Comparison of ENCODE assay signal across 8 mouse cellular contexts in genomic region chr2:165878021-165878585, GRCm38 (mm10). TPM values are rescaled to one million over a fixed set of nuclear protein-coding genes. Genes with fewer than 3 reads are reported as not detected.
DNase-seq lines count a peak whose midpoint lies in the region; ATAC-seq lines count a peak whose summit lies in the region.

No protein-coding gene starts in this region.

- H3K27ac ChIP-seq in neural tube, embryonic 11.5 days (ENCODE audit: low read depth, low read length), result 0 out of 2 replicates have a peak overlapping the region, but pooled peaks have one; percentile 39
- H3K27ac ChIP-seq in liver, embryonic 12.5 days, result peak overlapping the region; percentile 13; the same call in 1 of the 2 replicates

- H3K9me3 ChIP-seq in neural tube, embryonic 11.5 days (ENCODE audit: control insufficient read depth, low read length), result no peaks in the 10 kb centered on the region
- no peaks in the 10 kb centered on the region for H3K9me3 ChIP-seq in liver, embryonic 12.5 days (replicated peaks)

- H3K4me3 ChIP-seq in neural tube, embryonic 11.5 days (ENCODE audit: low read depth, low read length), result no peak overlapping the region
- no peak overlapping the region for H3K4me3 ChIP-seq in liver, embryonic 12.5 days

- H3K36me3 ChIP-seq in neural tube, embryonic 11.5 days (ENCODE audit: control insufficient read depth, insufficient read depth, low read length), result no peaks in the 10 kb centered on the region
- peaks cover 98% of the 10 kb centered on the region for H3K36me3 ChIP-seq in liver, embryonic 12.5 days

- no peaks in the 10 kb centered on the region for H3K27me3 ChIP-seq in neural tube, embryonic 11.5 days (ENCODE audit: control insufficient read depth, insufficient read depth, low read length)
- H3K27me3 ChIP-seq in liver, embryonic 12.5 days (replicated peaks), result no peaks in the 10 kb centered on the region

- H3K9ac ChIP-seq in neural tube, embryonic 11.5 days (ENCODE audit: low read length), result peak overlapping the region; percentile 43; the same call in 1 of the 2 replicates
- H3K9ac ChIP-seq in liver, embryonic 12.5 days, result peak overlapping the region; percentile 40; the same call in 1 of the 2 replicates

- WGBS in neural tube, embryonic 11.5 days, result 19% methylated on average over 7 of the region's 10 CpGs
- WGBS in liver, embryonic 12.5 days (ENCODE audit: insufficient replicate concordance), result 51% methylated on average over 10 of the region's 10 CpGs

- peaks cover 80% of the 10 kb centered on the region for H3K4me1 ChIP-seq in neural tube, embryonic 11.5 days (ENCODE audit: control insufficient read depth, insufficient read depth, low read length)
- peaks cover 98% of the 10 kb centered on the region for H3K4me1 ChIP-seq in liver, embryonic 12.5 days

- peak; percentile 5 for DNase-seq in adrenal gland, postnatal 14 days
- DNase-seq in adrenal gland, postnatal 36 days, result no peak
- DNase-seq in neural tube, embryonic 11.5 days (ENCODE audit: low spot score), result no peak
- DNase-seq in neural tube, embryonic 10.5 days (ENCODE audit: extremely low spot score, low spot score), result no peak
- no peak for DNase-seq in B cell, adult 2 months
- DNase-seq in frontal cortex, postnatal 25 days (ENCODE audit: low spot score in 2 of 2), result no peak
- no peak for DNase-seq in layer of hippocampus, adult 8-10 months (ENCODE audit: low spot score in 2 of 2)

- ATAC-seq in neural tube, embryonic 11.5 days (ENCODE audit: insufficient read depth, low FRiP score, low TSS enrichment), result no peak
- no peak for ATAC-seq in liver, embryonic 12.5 days

- H3K4me2 ChIP-seq in neural tube, embryonic 11.5 days (ENCODE audit: low read depth), result peak overlapping the region; percentile 15; the same call in 1 of the 2 replicates
- peak overlapping the region; percentile 85 for H3K4me2 ChIP-seq in liver, embryonic 12.5 days

RNA-seq across cellular contexts. Expression of gene Zmynd8, which starts 20.7 kb away (rescaled TPM):
- 45.8 and 59.2 TPM in 2 replicates for total RNA-seq in adrenal gland, postnatal 14 days (2021)
- total RNA-seq in adrenal gland, postnatal 36 days (2021), result 10 to 100 TPM; 47.9 to 53.4 TPM
- polyA plus RNA-seq in neural tube, embryonic 11.5 days (2014; fragmentation: Nextera tagmentation; extraction: Ambion mirVana), result 52.9 and 54.5 TPM in 2 replicates
- 35.7 and 38.5 TPM in 2 replicates for polyA plus RNA-seq in liver, embryonic 12.5 days (2016; fragmentation: Nextera tagmentation; extraction: Ambion mirVana)
- total RNA-seq in layer of hippocampus, adult 8-10 months (2022), result 100 to 1,000 TPM; 128 to 162 (median 147) TPM
